Mouse (Mus musculus): ENCODE measurements around the gene Il12rb2. TPM values are rescaled to one million over a fixed set of nuclear protein-coding genes. Genes with fewer than 3 reads are reported as not detected.

Gene Il12rb2
- polyA plus RNA-seq, 1 experiment from 2014 or later = 0.08 TPM

Other genes starting within 250 kb of the Il12rb2 start
- 640 and 669 TPM in 2 replicates for gene Serbp1, start 138.0 kb downstream of the Il12rb2 start, polyA plus RNA-seq (2014; fragmentation: Nextera tagmentation; extraction: Ambion mirVana)
- not detected in 2 replicates for gene Il23r, start 115.7 kb upstream of the Il12rb2 start, polyA plus RNA-seq (2014; fragmentation: Nextera tagmentation; extraction: Ambion mirVana)
- 11.5 and 14.5 TPM in 2 replicates for gene Tacstd2, start 159.6 kb upstream of the Il12rb2 start, polyA plus RNA-seq (2014; fragmentation: Nextera tagmentation; extraction: Ambion mirVana)